Mouse (Mus musculus): Measurements from ENCODE around the gene Fmnl3. TPM values are rescaled to one million over a fixed set of nuclear protein-coding genes. Genes with fewer than 3 reads are reported as not detected.
A peak's percentile ranks its signal among the peaks of the same experiment; 100 is the strongest.

Gene Fmnl3
- polyA plus RNA-seq, 1 experiment from 2014 or later = 30.9 TPM

- Histone ChIP-seq H3K27me3 (no peaks in the 10 kb centered on the region), H3K36me3 (peaks cover 9% of the 10 kb centered on the region), H3K9ac (peak within 1 kb of the TSS; percentile 78), H3K4me2 (replicated peaks) (peak within 1 kb of the TSS; percentile 75), H3K4me3 (peak within 1 kb of the TSS; percentile 67), H3K27ac (peak within 1 kb of the TSS; percentile 88), H3K9me3 (no peaks in the 10 kb centered on the region), H3K4me1 (peaks cover 23% of the 10 kb centered on the region)
- under 1% methylated on average over 14 of the region's 17 CpGs for WGBS
- no peak; the same call in 1 of the 2 replicates for ATAC-seq (ENCODE audit: low FRiP score, low read depth)
Measured at GRCm38 (mm10) chr15:99295484-99295981, 74.7 kb downstream of the Fmnl3 start, which contains the start of gene Fam186b. Gene Fam186b (minus strand): TSS chr15:99295888.

GRCm38 (mm10) chr15:99294813-99295374 is 75.4 kb downstream of the Fmnl3 start, which contains the start of gene Prpf40b:
Gene Prpf40b (plus strand): TSS chr15:99295087.
- Histone ChIP-seq H3K27me3 (no peaks in the 10 kb centered on the region), H3K9me3 (no peaks in the 10 kb centered on the region), H3K9ac (peak within 1 kb of the TSS; percentile 78), H3K4me1 (peaks cover 23% of the 10 kb centered on the region), H3K36me3 (peaks cover 3% of the 10 kb centered on the region), H3K4me2 (replicated peaks) (peak within 1 kb of the TSS; percentile 75), H3K4me3 (peak within 1 kb of the TSS; percentile 67), H3K27ac (peak within 1 kb of the TSS; percentile 88)
- peak; percentile 94 for ATAC-seq (ENCODE audit: low FRiP score, low read depth)
- 2% methylated on average over 56 of the region's 64 CpGs for WGBS

- Histone ChIP-seq H3K36me3 (no peaks in the 10 kb centered on the region; the same call in 1 of the 2 replicates), H3K4me2 (replicated peaks) (peak overlapping the region; percentile 75), H3K4me3 (peak overlapping the region; percentile 67), H3K9ac (peak overlapping the region; percentile 78), H3K27ac (peak overlapping the region; percentile 88; the same call in 1 of the 2 replicates), H3K9me3 (no peaks in the 10 kb centered on the region), H3K4me1 (peaks cover 23% of the 10 kb centered on the region), H3K27me3 (no peaks in the 10 kb centered on the region)
- no peak for ATAC-seq (ENCODE audit: low FRiP score, low read depth)
- 29% methylated on average over 16 of the region's 16 CpGs for WGBS
Measured at GRCm38 (mm10) chr15:99294287-99294686, 76.0 kb downstream of the Fmnl3 start.

- ATAC-seq (ENCODE audit: low FRiP score, low read depth) = no peak
Measured at GRCm38 (mm10) chr15:99290586-99290985, 79.7 kb downstream of the Fmnl3 start.

GRCm38 (mm10) chr15:99285189-99285535 is 85.1 kb downstream of the Fmnl3 start:
- Histone ChIP-seq H3K27me3 (0 out of 2 replicates have a peak, but pooled peaks cover 6% of the 10 kb centered on the region), H3K4me3 (no peak overlapping the region), H3K4me2 (replicated peaks) (no peak overlapping the region), H3K36me3 (no peaks in the 10 kb centered on the region), H3K9me3 (no peaks in the 10 kb centered on the region), H3K4me1 (no peaks in the 10 kb centered on the region), H3K9ac (no peak overlapping the region), H3K27ac (no peak overlapping the region)
- WGBS = 53% methylated on average over 8 of the region's 8 CpGs
- no peak for ATAC-seq (ENCODE audit: low FRiP score, low read depth)

More at GRCm38 (mm10) chr15:99290586-99290985, 79.7 kb downstream of the Fmnl3 start:
- Histone ChIP-seq H3K27ac (no peak overlapping the region), H3K9ac (no peak overlapping the region), H3K36me3 (no peaks in the 10 kb centered on the region), H3K4me1 (peaks cover 7% of the 10 kb centered on the region), H3K9me3 (no peaks in the 10 kb centered on the region), H3K4me2 (replicated peaks) (no peak overlapping the region), H3K27me3 (no peaks in the 10 kb centered on the region), H3K4me3 (no peak overlapping the region)
- 82% methylated on average over 11 of the region's 11 CpGs for WGBS

- 34% methylated on average over 14 of the region's 14 CpGs for WGBS
Measured at GRCm38 (mm10) chr15:99284527-99285188, 85.6 kb downstream of the Fmnl3 start.

GRCm38 (mm10) chr15:99283456-99283855 is 86.8 kb downstream of the Fmnl3 start:
- Histone ChIP-seq H3K36me3 (no peaks in the 10 kb centered on the region), H3K4me1 (peaks cover 2% of the 10 kb centered on the region), H3K27ac (no peak overlapping the region), H3K4me2 (replicated peaks) (no peak overlapping the region), H3K27me3 (0 out of 2 replicates have a peak, but pooled peaks cover 6% of the 10 kb centered on the region), H3K9me3 (no peaks in the 10 kb centered on the region), H3K4me3 (no peak overlapping the region), H3K9ac (no peak overlapping the region)
- WGBS = 69% methylated on average over 10 of the region's 10 CpGs
- ATAC-seq (ENCODE audit: low FRiP score, low read depth) = no peak

More at GRCm38 (mm10) chr15:99284527-99285188, 85.6 kb downstream of the Fmnl3 start:
- 0 out of 2 replicates have a peak, but pooled peaks have one; percentile 28 for ATAC-seq (ENCODE audit: low FRiP score, low read depth)
- H3K4me1 ChIP-seq = no peaks in the 10 kb centered on the region
- no peak overlapping the region for H3K9ac ChIP-seq
- 0 out of 2 replicates have a peak, but pooled peaks cover 6% of the 10 kb centered on the region for H3K27me3 ChIP-seq
- H3K27ac ChIP-seq = no peak overlapping the region
- H3K36me3 ChIP-seq = no peaks in the 10 kb centered on the region
- H3K4me3 ChIP-seq = no peak overlapping the region
- H3K9me3 ChIP-seq = no peaks in the 10 kb centered on the region
- no peak overlapping the region for H3K4me2 ChIP-seq (replicated peaks)

GRCm38 (mm10) chr15:99278271-99278670 is 92.0 kb downstream of the Fmnl3 start:
- 75% methylated on average over 7 of the region's 7 CpGs for WGBS
- peaks cover 12% of the 10 kb centered on the region for H3K4me1 ChIP-seq

GRCm38 (mm10) chr15:99276095-99276494 is 94.2 kb downstream of the Fmnl3 start:
- ATAC-seq (ENCODE audit: low FRiP score, low read depth) = no peak

More at GRCm38 (mm10) chr15:99278271-99278670, 92.0 kb downstream of the Fmnl3 start:
- Histone ChIP-seq H3K9ac (0 out of 2 replicates have a peak overlapping the region, but pooled peaks have one; percentile 39), H3K27ac (peak overlapping the region; percentile 45; the same call in 1 of the 2 replicates), H3K27me3 (no peaks in the 10 kb centered on the region), H3K9me3 (no peaks in the 10 kb centered on the region), H3K4me2 (replicated peaks) (no peak overlapping the region), H3K36me3 (no peaks in the 10 kb centered on the region), H3K4me3 (no peak overlapping the region)
- ATAC-seq (ENCODE audit: low FRiP score, low read depth) = no peak

More at GRCm38 (mm10) chr15:99276095-99276494, 94.2 kb downstream of the Fmnl3 start:
- Histone ChIP-seq H3K27ac (no peak overlapping the region), H3K36me3 (no peaks in the 10 kb centered on the region), H3K4me1 (peaks cover 15% of the 10 kb centered on the region), H3K27me3 (no peaks in the 10 kb centered on the region), H3K9me3 (no peaks in the 10 kb centered on the region), H3K4me2 (replicated peaks) (no peak overlapping the region), H3K9ac (no peak overlapping the region), H3K4me3 (no peak overlapping the region)
- WGBS = 74% methylated on average over 8 of the region's 8 CpGs

Other genes with a start within 250 kb of the Fmnl3 start
- gene Spats2, start 244.6 kb downstream of the Fmnl3 start, polyA plus RNA-seq (2015; fragmentation: Nextera tagmentation; extraction: Ambion mirVana) = 50.3 and 50.5 TPM in 2 replicates
- 0.28 and 0.37 TPM in 2 replicates for gene Kcnh3, start 145.6 kb downstream of the Fmnl3 start, polyA plus RNA-seq (2015; fragmentation: Nextera tagmentation; extraction: Ambion mirVana)
- 143 and 144 TPM in 2 replicates for gene Mcrs1, start 118.5 kb downstream of the Fmnl3 start, polyA plus RNA-seq (2015; fragmentation: Nextera tagmentation; extraction: Ambion mirVana)
- 77.6 and 80.3 TPM in 2 replicates for gene Prpf40b, start 75.4 kb downstream of the Fmnl3 start, polyA plus RNA-seq (2015; fragmentation: Nextera tagmentation; extraction: Ambion mirVana)
- gene Fam186b, start 74.6 kb downstream of the Fmnl3 start, polyA plus RNA-seq (2015; fragmentation: Nextera tagmentation; extraction: Ambion mirVana) = 0.15 and 0.36 TPM in 2 replicates
- 287 and 298 TPM in 2 replicates for gene Tmbim6, start 22.4 kb upstream of the Fmnl3 start, polyA plus RNA-seq (2015; fragmentation: Nextera tagmentation; extraction: Ambion mirVana)
- 14.0 and 14.1 TPM in 2 replicates for gene Nckap5l, start 87.3 kb upstream of the Fmnl3 start, polyA plus RNA-seq (2015; fragmentation: Nextera tagmentation; extraction: Ambion mirVana)
- gene Bcdin3d, start 104.2 kb upstream of the Fmnl3 start, polyA plus RNA-seq (2015; fragmentation: Nextera tagmentation; extraction: Ambion mirVana) = 17.0 and 19.7 TPM in 2 replicates
- 0.34 and 0.37 TPM in 2 replicates for gene Faim2, start 157.7 kb upstream of the Fmnl3 start, polyA plus RNA-seq (2015; fragmentation: Nextera tagmentation; extraction: Ambion mirVana)
- not detected in 2 replicates for gene Aqp2, start 208.6 kb upstream of the Fmnl3 start, polyA plus RNA-seq (2015; fragmentation: Nextera tagmentation; extraction: Ambion mirVana)
- 0.27 and 0.61 TPM in 2 replicates for gene Aqp5, start 220.3 kb upstream of the Fmnl3 start, polyA plus RNA-seq (2015; fragmentation: Nextera tagmentation; extraction: Ambion mirVana)
- not detected in 2 replicates for gene Aqp6, start 230.9 kb upstream of the Fmnl3 start, polyA plus RNA-seq (2015; fragmentation: Nextera tagmentation; extraction: Ambion mirVana)

Measured in limb, embryonic 13.5 days (tissue).